Mouse (Mus musculus): ENCODE results near the gene Rassf7. TPM values are rescaled to one million over a fixed set of nuclear protein-coding genes. Genes with fewer than 3 reads are reported as not detected.
A peak's percentile ranks its signal among the peaks of the same experiment; 100 is the strongest.

The Rassf7 gene
- total RNA-seq, 2 experiments from 2014 or later, result 3.8 to 4.7 TPM

Small RNA genes within 50 kb of the gene (microRNA-seq; reads per million reads assigned to microRNA genes)
- 251 reads per million, percentile 60 among the genes with 10 or more reads in this experiment for gene Mir210

Other genes starting within 250 kb of the Rassf7 start
- gene Ifitm1, start 248.6 kb upstream of the Rassf7 start, total RNA-seq (2021), result 1 to 10 TPM; 2.8 to 5.4 TPM
- gene Ifitm3, start 205.1 kb upstream of the Rassf7 start, total RNA-seq (2021), result 10 to 100 TPM in 1 of 2 experiments, 1 to 10 TPM in 1; 8.9 to 12.8 TPM
- gene Ifitm6, start 197.9 kb upstream of the Rassf7 start, total RNA-seq (2021), result not detected
- not detected for gene Gm17387, start 186.7 kb upstream of the Rassf7 start, total RNA-seq (2021)
- gene B4galnt4, start 154.8 kb upstream of the Rassf7 start, total RNA-seq (2021), result 100 to 1,000 TPM; 132 to 150 TPM
- not detected for gene Pkp3, start 137.6 kb upstream of the Rassf7 start, total RNA-seq (2021)
- gene Sigirr, start 115.3 kb upstream of the Rassf7 start, total RNA-seq (2021), result 1 to 10 TPM; 2.8 to 2.9 TPM
- gene Ano9, start 98.1 kb upstream of the Rassf7 start, total RNA-seq (2021), result not detected
- 10 to 100 TPM; 50.1 to 53.9 TPM for gene Ptdss2, start 93.5 kb upstream of the Rassf7 start, total RNA-seq (2021)
- 10 to 100 TPM; 20.1 to 25.3 TPM for gene Rnh1, start 43.0 kb upstream of the Rassf7 start, total RNA-seq (2021)
- 100 to 1,000 TPM; 194 to 211 TPM for gene Hras, start 21.9 kb upstream of the Rassf7 start, total RNA-seq (2021)
- 1 to 10 TPM; 6.2 to 7.4 TPM for gene Lrrc56, start 21.7 kb upstream of the Rassf7 start, total RNA-seq (2021)
- gene Lmntd2, start 1.8 kb upstream of the Rassf7 start, total RNA-seq (2021), result under 1 TPM in 1 of 2 experiments, not detected in 1; 0.18 TPM
- gene Phrf1, start 12.9 kb downstream of the Rassf7 start, total RNA-seq (2021), result 10 to 100 TPM; 81.2 to 89.1 TPM
- gene Irf7, start 50.6 kb downstream of the Rassf7 start, total RNA-seq (2021), result 1 to 10 TPM in 1 of 2 experiments, under 1 TPM in 1; 0.28 to 1.1 TPM
- not detected for gene Cdhr5, start 60.9 kb downstream of the Rassf7 start, total RNA-seq (2021)
- gene Sct, start 63.3 kb downstream of the Rassf7 start, total RNA-seq (2021), result under 1 TPM; 0.62 to 0.86 TPM
- under 1 TPM; 0.48 to 0.54 TPM for gene Drd4, start 76.1 kb downstream of the Rassf7 start, total RNA-seq (2021)
- gene Deaf1, start 111.8 kb downstream of the Rassf7 start, total RNA-seq (2021), result 100 to 1,000 TPM; 246 to 267 TPM
- 10 to 100 TPM; 21.1 to 21.9 TPM for gene Tmem80, start 111.9 kb downstream of the Rassf7 start, total RNA-seq (2021)
- under 1 TPM; 0.86 to 0.97 TPM for gene Eps8l2, start 123.0 kb downstream of the Rassf7 start, total RNA-seq (2021)
- gene Taldo1, start 176.3 kb downstream of the Rassf7 start, total RNA-seq (2021), result 100 to 1,000 TPM; 146 to 152 TPM
- 10 to 100 TPM; 43.1 to 44.6 TPM for gene Gatd1, start 198.3 kb downstream of the Rassf7 start, total RNA-seq (2021)
- 100 to 1,000 TPM; 111 to 122 TPM for gene Cend1, start 213.6 kb downstream of the Rassf7 start, total RNA-seq (2021)
- gene Slc25a22, start 222.0 kb downstream of the Rassf7 start, total RNA-seq (2021), result 100 to 1,000 TPM; 196 to 217 TPM
- gene Pidd1, start 228.2 kb downstream of the Rassf7 start, total RNA-seq (2021), result 1 to 10 TPM; 5.5 to 6.6 TPM
- 100 to 1,000 TPM; 894 to 998 TPM for gene Rplp2, start 231.5 kb downstream of the Rassf7 start, total RNA-seq (2021)
- 10 to 100 TPM; 13.9 to 16.0 TPM for gene Pnpla2, start 239.3 kb downstream of the Rassf7 start, total RNA-seq (2021)
- gene Cracr2b, start 245.2 kb downstream of the Rassf7 start, total RNA-seq (2021), result 1 to 10 TPM; 4.4 to 4.9 TPM

Data from left cerebral cortex, postnatal 4 days (tissue).